8 mouse cellular contexts compared by ENCODE assay signal in the genomic region with DNA sequence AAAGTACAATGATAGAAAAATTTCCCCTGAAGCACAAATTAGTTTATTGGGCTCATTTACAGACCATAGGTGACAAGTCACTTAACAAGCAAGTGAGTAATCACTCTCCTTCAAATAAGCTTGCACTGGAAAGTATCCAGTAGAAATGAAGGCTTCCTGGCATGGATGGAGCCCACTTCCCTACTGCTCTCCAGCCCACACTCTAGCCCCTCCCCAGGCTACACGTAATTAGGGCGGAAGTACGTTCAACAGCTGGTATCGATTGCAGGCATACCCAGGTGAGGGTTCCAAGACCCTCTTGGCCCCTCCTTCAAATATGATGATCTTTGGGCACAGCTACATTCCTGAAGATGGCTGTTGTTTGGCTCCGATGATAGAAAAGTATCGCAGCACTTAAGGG. TPM values are rescaled to one million over a fixed set of nuclear protein-coding genes. Genes with fewer than 3 reads are reported as not detected.
DNase-seq lines count a peak whose midpoint lies in the region; ATAC-seq and TF ChIP-seq lines count a peak whose summit lies in the region.

No protein-coding gene starts in this region.

- H3K9ac ChIP-seq in lung, embryonic 16.5 days (ENCODE audit: low read length): no peak overlapping the region
- H3K9ac ChIP-seq in limb, embryonic 14.5 days (ENCODE audit: low read depth, low read length, severe bottlenecking): no peak overlapping the region
- no peak overlapping the region; the same call in 1 of the 2 replicates for H3K9ac ChIP-seq in stomach, embryonic 16.5 days (ENCODE audit: low read length)

- H3K9me3 ChIP-seq in lung, embryonic 16.5 days (ENCODE audit: control insufficient read depth, low read length): no peaks in the 10 kb centered on the region
- no peaks in the 10 kb centered on the region for H3K9me3 ChIP-seq in limb, embryonic 14.5 days (ENCODE audit: control insufficient read depth, low read length)
- no peaks in the 10 kb centered on the region for H3K9me3 ChIP-seq in stomach, embryonic 16.5 days (replicated peaks; ENCODE audit: control insufficient read depth, low read length)

- no peak for TF ChIP-seq POLR2A in lung, adult 2 months (IDR thresholded peaks at IDR 0.05; ENCODE audit: borderline replicate concordance, extremely low read depth, low read depth, low read length)
- no peak for TF ChIP-seq POLR2A in limb, embryonic 14.5 days (IDR thresholded peaks at IDR 0.05; ENCODE audit: borderline replicate concordance, extremely low read depth, insufficient read depth, insufficient read length)

- peaks cover 12% of the 10 kb centered on the region for H3K4me1 ChIP-seq in lung, embryonic 16.5 days (replicated peaks; ENCODE audit: control insufficient read depth, insufficient read depth, low read length)
- H3K4me1 ChIP-seq in lung, adult 2 months (ENCODE audit: control insufficient read depth, insufficient read depth, low read length): peaks cover 9% of the 10 kb centered on the region; the same call in 1 of the 2 replicates
- peaks cover 24% of the 10 kb centered on the region for H3K4me1 ChIP-seq in limb, embryonic 14.5 days (ENCODE audit: control insufficient read depth, insufficient read depth, low read length)
- peaks cover 26% of the 10 kb centered on the region for H3K4me1 ChIP-seq in stomach, embryonic 16.5 days (ENCODE audit: control insufficient read depth, insufficient read depth, low read length)

- ATAC-seq in lung, embryonic 16.5 days (ENCODE audit: low read depth): no peak
- no peak for ATAC-seq in limb, embryonic 14.5 days (ENCODE audit: low FRiP score, low read depth)
- no peak for ATAC-seq in stomach, embryonic 16.5 days (ENCODE audit: insufficient read depth, low FRiP score)

- H3K4me2 ChIP-seq in lung, embryonic 16.5 days (ENCODE audit: low read depth, low read length): peak overlapping the region; percentile 76; the same call in 1 of the 2 replicates
- peak overlapping the region; percentile 73; the same call in 1 of the 2 replicates for H3K4me2 ChIP-seq in limb, embryonic 14.5 days (replicated peaks; ENCODE audit: low read depth, low read length, severe bottlenecking)
- peak overlapping the region; percentile 90; the same call in 1 of the 2 replicates for H3K4me2 ChIP-seq in stomach, embryonic 16.5 days (ENCODE audit: low read depth, low read length)

- no peak overlapping the region for H3K4me3 ChIP-seq in lung, embryonic 16.5 days (ENCODE audit: low read length)
- H3K4me3 ChIP-seq in lung, adult 2 months (replicated peaks; ENCODE audit: extremely low read depth, low read depth, low read length): no peak overlapping the region
- 0 out of 2 replicates have a peak overlapping the region, but pooled peaks have one; percentile 99 for H3K4me3 ChIP-seq in limb, embryonic 14.5 days (replicated peaks; ENCODE audit: low read length)
- H3K4me3 ChIP-seq in stomach, embryonic 16.5 days (replicated peaks; ENCODE audit: low read length): peak overlapping the region; percentile 71; the same call in 1 of the 2 replicates

- H3K36me3 ChIP-seq in lung, embryonic 16.5 days (ENCODE audit: control insufficient read depth, insufficient read depth, low read length): no peaks in the 10 kb centered on the region
- H3K36me3 ChIP-seq in limb, embryonic 14.5 days (ENCODE audit: control insufficient read depth, insufficient read depth, low read length): no peaks in the 10 kb centered on the region; the same call in 1 of the 2 replicates
- no peaks in the 10 kb centered on the region for H3K36me3 ChIP-seq in stomach, embryonic 16.5 days (ENCODE audit: control insufficient read depth, insufficient read depth, low read length)

- 45% methylated on average over 6 of the region's 6 CpGs for WGBS in lung, embryonic 16.5 days
- WGBS in lung, adult 2 months: 56% methylated on average over 6 of the region's 6 CpGs
- WGBS in limb, embryonic 14.5 days: 33% methylated on average over 6 of the region's 6 CpGs
- 44% methylated on average over 6 of the region's 6 CpGs for WGBS in stomach, embryonic 16.5 days

- no peak overlapping the region for H3K27ac ChIP-seq in lung, embryonic 16.5 days (ENCODE audit: low read length)
- H3K27ac ChIP-seq in limb, embryonic 14.5 days (replicated peaks; ENCODE audit: low read depth, low read length): no peak overlapping the region
- no peak overlapping the region for H3K27ac ChIP-seq in stomach, embryonic 16.5 days (ENCODE audit: low read length)

- no peaks in the 10 kb centered on the region for H3K27me3 ChIP-seq in lung, embryonic 16.5 days (ENCODE audit: control insufficient read depth, insufficient read depth, low read depth, low read length)
- H3K27me3 ChIP-seq in limb, embryonic 14.5 days (ENCODE audit: control insufficient read depth, insufficient read depth, low read length): no peaks in the 10 kb centered on the region
- H3K27me3 ChIP-seq in stomach, embryonic 16.5 days (ENCODE audit: control insufficient read depth, insufficient read depth, low read length): no peaks in the 10 kb centered on the region

- DNase-seq in cerebellum, postnatal 10 days: peak; percentile 16 to 19
- no peak for DNase-seq in cerebellum, adult 9-10 months
- no peak for DNase-seq in lung, adult 2 months
- DNase-seq in limb, embryonic 14.5 days (ENCODE audit: low spot score): no peak
- no peak for DNase-seq in ovary, adult 18-20 months (ENCODE audit: low spot score)
- DNase-seq in urinary bladder, adult 2 months (ENCODE audit: low spot score): no peak

- no peak for TF ChIP-seq CTCF in lung, adult 2 months (IDR thresholded peaks at IDR 0.05; ENCODE audit: insufficient read depth, low read length)

RNA-seq across cellular contexts. Expression of gene Ist1, which starts 1.1 kb away (rescaled TPM):
- 144 and 145 TPM in 2 replicates for polyA plus RNA-seq in lung, embryonic 16.5 days (2015; fragmentation: Nextera tagmentation; extraction: Ambion mirVana)
- 29.8 and 51.7 TPM in 2 replicates for polyA plus RNA-seq in lung, adult 2 months (2012; rRNA removed)
- 109 and 113 TPM in 2 replicates for polyA plus RNA-seq in limb, embryonic 14.5 days (2012; rRNA removed)
- polyA plus RNA-seq in limb, embryonic 14.5 days (2014; fragmentation: Nextera tagmentation; extraction: Ambion mirVana): 149 and 153 TPM in 2 replicates
- polyA plus RNA-seq in stomach, embryonic 16.5 days (2015; fragmentation: Nextera tagmentation; extraction: Ambion mirVana): 140 and 152 TPM in 2 replicates
- polyA plus RNA-seq in urinary bladder, adult 2 months (2012; rRNA removed): 84.2 and 98.4 TPM in 2 replicates

RNA-seq across cellular contexts. Expression of gene Zfp821, which starts 11.2 kb away (rescaled TPM):
- polyA plus RNA-seq in lung, embryonic 16.5 days (2015; fragmentation: Nextera tagmentation; extraction: Ambion mirVana): 20.1 and 22.4 TPM in 2 replicates
- polyA plus RNA-seq in lung, adult 2 months (2012; rRNA removed): 8.2 and 9.8 TPM in 2 replicates
- 34.0 and 36.8 TPM in 2 replicates for polyA plus RNA-seq in limb, embryonic 14.5 days (2012; rRNA removed)
- 28.6 and 34.2 TPM in 2 replicates for polyA plus RNA-seq in limb, embryonic 14.5 days (2014; fragmentation: Nextera tagmentation; extraction: Ambion mirVana)
- 16.6 and 17.2 TPM in 2 replicates for polyA plus RNA-seq in stomach, embryonic 16.5 days (2015; fragmentation: Nextera tagmentation; extraction: Ambion mirVana)
- polyA plus RNA-seq in urinary bladder, adult 2 months (2012; rRNA removed): 13.4 and 15.2 TPM in 2 replicates

RNA-seq across cellular contexts. Expression of gene Atxn1l, which starts 43.4 kb away (rescaled TPM):
- 7.6 and 7.7 TPM in 2 replicates for polyA plus RNA-seq in lung, embryonic 16.5 days (2015; fragmentation: Nextera tagmentation; extraction: Ambion mirVana)
- polyA plus RNA-seq in lung, adult 2 months (2012; rRNA removed): 24.5 and 31.6 TPM in 2 replicates
- 16.2 and 19.0 TPM in 2 replicates for polyA plus RNA-seq in limb, embryonic 14.5 days (2012; rRNA removed)
- polyA plus RNA-seq in limb, embryonic 14.5 days (2014; fragmentation: Nextera tagmentation; extraction: Ambion mirVana): 8.7 and 9.6 TPM in 2 replicates
- polyA plus RNA-seq in stomach, embryonic 16.5 days (2015; fragmentation: Nextera tagmentation; extraction: Ambion mirVana): 7.5 and 7.7 TPM in 2 replicates
- 11.3 and 13.7 TPM in 2 replicates for polyA plus RNA-seq in urinary bladder, adult 2 months (2012; rRNA removed)

Comparison
In these comparisons a context has a peak if more than half of its experiments do, and no peak if none do; other contexts are left out.
1. DNase-seq: peak in cerebellum, postnatal 10 days (2 of 2); none in cerebellum, adult 9-10 months (single experiment), lung, adult 2 months (single experiment), limb, embryonic 14.5 days (single experiment), ovary, adult 18-20 months (single experiment) and urinary bladder, adult 2 months (single experiment).
2. H3K4me3 ChIP-seq: peak in limb, embryonic 14.5 days (single experiment) and stomach, embryonic 16.5 days (single experiment); none in lung, embryonic 16.5 days (single experiment) and lung, adult 2 months (single experiment).
3. Peak in every context shown above with its lines, with median percentiles within 50 percentile points of each other: H3K4me2 ChIP-seq.